Mouse (Mus musculus) MEL (cell line): ENCODE results near the gene 1700113H08Rik.

Experiments
- CHD2 ChIP-seq: IDR thresholded peaks from 2 replicates; pipeline ENCODE4 v1.6.1; 2011; ENCODE audit warnings: low read length, improper control_type of control experiment
- CTCF ChIP-seq, 3 experiments: IDR thresholded peaks in 2 of 3; conservative IDR thresholded peaks in 1 of 3; 2 replicates each; pipeline ENCODE4 v1.5.1; 2011 to 2012; ENCODE audit warnings: low read length in 3 of 3, low read depth in 2 of 3, mild to moderate bottlenecking in 2 of 3, improper control_type of control experiment in 1 of 3, inconsistent platforms in 1 of 3, mixed read lengths in 1 of 3, moderate library complexity in 1 of 3; ENCODE audit not compliant: control insufficient read depth in 1 of 3, insufficient read depth in 1 of 3, poor library complexity in 1 of 3, severe bottlenecking in 1 of 3
- EP300 ChIP-seq, 2 experiments: IDR thresholded peaks; 2 replicates each; pipeline ENCODE4 v1.6.1; 2011; ENCODE audit warnings: improper control_type of control experiment in 2 of 2, low read length in 2 of 2, low read depth in 1 of 2, mild to moderate bottlenecking in 1 of 2
- ETS1 ChIP-seq: IDR thresholded peaks from 2 replicates; pipeline ENCODE4 v1.6.1; 2012; ENCODE audit warnings: low read depth, mild to moderate bottlenecking, inconsistent platforms, low read length, improper control_type of control experiment, moderate library complexity
- GATA1 ChIP-seq: IDR thresholded peaks from 2 replicates; pipeline ENCODE4 v1.6.1; 2011; ENCODE audit warnings: low read depth, low read length, improper control_type of control experiment
- HCFC1 ChIP-seq: IDR thresholded peaks from 2 replicates; pipeline ENCODE4 v1.6.1; 2012; ENCODE audit warnings: low read depth, mild to moderate bottlenecking, inconsistent platforms, low read length, improper control_type of control experiment, moderate library complexity
- POLR2A ChIP-seq, 2 experiments: IDR thresholded peaks; 2 replicates each; pipeline ENCODE4 v1.6.1; 2011 to 2012; ENCODE audit warnings: low read length in 2 of 2, mild to moderate bottlenecking in 2 of 2, control low read depth in 1 of 2, improper control_type of control experiment in 1 of 2, low read depth in 1 of 2, moderate library complexity in 1 of 2; ENCODE audit not compliant: control insufficient read depth in 1 of 2, insufficient read depth in 1 of 2, poor library complexity in 1 of 2
- RCOR1 ChIP-seq: IDR thresholded peaks from 2 replicates; pipeline ENCODE4 v1.6.1; 2012; ENCODE audit warnings: low read depth, mild to moderate bottlenecking, inconsistent platforms, low read length, improper control_type of control experiment
- SMC3 ChIP-seq: IDR thresholded peaks from 2 replicates; pipeline ENCODE4 v1.6.1; 2011; ENCODE audit warnings: low read depth, low read length, improper control_type of control experiment
- TBP ChIP-seq: IDR thresholded peaks from 2 replicates; pipeline ENCODE4 v1.8.0; 2011; ENCODE audit warnings: low read depth, low read length, improper control_type of control experiment
- UBTF ChIP-seq: IDR thresholded peaks from 2 replicates; pipeline ENCODE4 v1.6.1; 2012; ENCODE audit warnings: low read depth, mild to moderate bottlenecking, inconsistent platforms, low read length, improper control_type of control experiment, moderate library complexity, borderline replicate concordance; ENCODE audit not compliant: insufficient read depth
- USF2 ChIP-seq, 2 experiments: IDR thresholded peaks; 2 replicates each; pipeline ENCODE4 v1.6.1; 2011 to 2012; ENCODE audit warnings: improper control_type of control experiment in 2 of 2, low read length in 2 of 2, borderline replicate concordance in 1 of 2, inconsistent platforms in 1 of 2, low read depth in 1 of 2, mild to moderate bottlenecking in 1 of 2; ENCODE audit not compliant: insufficient read depth in 1 of 2
- ZKSCAN1 ChIP-seq: IDR thresholded peaks from 2 replicates; pipeline ENCODE4 v1.6.1; 2012; ENCODE audit warnings: low read depth, mild to moderate bottlenecking, inconsistent platforms, low read length, improper control_type of control experiment, moderate library complexity

DNA sequence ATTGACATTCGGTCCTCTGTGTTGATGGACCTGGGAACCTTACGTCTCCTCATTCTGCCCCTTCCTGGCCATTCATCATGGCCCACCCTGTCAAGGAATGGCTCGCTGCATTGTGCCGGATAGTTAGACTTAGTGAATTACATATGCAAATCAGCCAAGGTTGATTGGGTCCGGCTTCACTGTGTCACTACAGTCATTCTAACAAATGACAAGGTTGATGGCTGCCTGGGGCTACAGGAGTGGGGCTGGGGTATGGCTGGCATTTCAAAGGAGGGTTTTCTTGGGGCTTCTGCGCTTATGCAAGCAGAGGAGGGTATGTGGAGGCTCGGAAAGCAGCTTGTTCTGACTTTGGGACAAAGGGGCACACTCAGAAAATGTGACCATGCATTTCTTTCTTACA, 16.6 kb upstream of the 1700113H08Rik start:
- TF ChIP-seq CTCF (IDR thresholded peaks at IDR 0.05 in 2 of 3, conservative IDR thresholded peaks at IDR 0.05 in 1 of 3; ENCODE audit: control insufficient read depth in 1 of 3, insufficient read depth in 1 of 3, low read depth in 2 of 3, low read length in 3 of 3, poor library complexity in 1 of 3, severe bottlenecking in 1 of 3): no peak
- no peak for TF ChIP-seq POLR2A (IDR thresholded peaks at IDR 0.05; ENCODE audit: control insufficient read depth in 1 of 2, insufficient read depth in 1 of 2, low read depth in 1 of 2, low read length in 2 of 2, poor library complexity in 1 of 2)
- no peak for TF ChIP-seq ETS1
- TF ChIP-seq USF2 (IDR thresholded peaks at IDR 0.05; ENCODE audit: borderline replicate concordance in 1 of 2, insufficient read depth in 1 of 2, low read depth in 1 of 2, low read length in 2 of 2): no peak
- no peak for TF ChIP-seq TBP
- no peak for TF ChIP-seq GATA1
- TF ChIP-seq EP300 (IDR thresholded peaks at IDR 0.05; ENCODE audit: low read depth in 1 of 2, low read length in 2 of 2): no peak
- TF ChIP-seq SMC3: no peak
- TF ChIP-seq CHD2: no peak
- TF ChIP-seq HCFC1: no peak
- TF ChIP-seq ZKSCAN1: no peak
- TF ChIP-seq RCOR1: no peak
- no peak for TF ChIP-seq UBTF
